Mouse (Mus musculus) liver, postnatal 0 days (tissue): Measurements from ENCODE around the gene Rac3.

Experiments
- CTCF ChIP-seq: sonication (generic); IDR thresholded peaks from 2 replicates; pipeline ENCODE4 v1.5.1; 2016; ENCODE audit warnings: antibody characterized with exemption, low read depth
- EP300 ChIP-seq: IDR thresholded peaks from 2 replicates; pipeline ENCODE4 v1.6.1; 2016; ENCODE audit warnings: antibody characterized with exemption, low read depth, mild to moderate bottlenecking

GRCm38 (mm10) chr11:120672687-120673593 is 48.3 kb upstream of the Rac3 start, which contains the start of gene Aspscr1:
- TF ChIP-seq CTCF (no peak), EP300 (no peak)
